Mouse (Mus musculus) granulocyte monocyte progenitor cell, adult 5-6 weeks (primary cell): Measurements from ENCODE around the gene Olfr103. TPM values are rescaled to one million over a fixed set of nuclear protein-coding genes. Genes with fewer than 3 reads are reported as not detected.

ENCODE experiments used
- ATAC-seq: replicated peaks from 2 replicates; pipeline ENCODE4 v1.8.0; 2016; ENCODE audit warnings: mild to moderate bottlenecking, moderate TSS enrichment, inconsistent platforms; ENCODE audit not compliant: poor library complexity, severe bottlenecking
- total RNA-seq, 2 experiments: library from RNA; stranded (forward) in 1 of 2; stranded (reverse) in 1 of 2; fragments of 200-712, 200-1000 nt in 1 of 2; fragments of >200 nt in 1 of 2; fragmentation: Nextera tagmentation in 1 of 2; gene quantifications; 2 replicates each; pipeline ENCODE4 v1.2.3; 2014 to 2017

Gene Olfr103
- total RNA-seq (2014; fragmentation: Nextera tagmentation) = not detected in 2 replicates
- not detected in 2 replicates for total RNA-seq (2017)

- no peak for ATAC-seq
These were observed at the start of gene Olfr103 for GRCm38 (mm10) chr17:37339598-37339997. Gene Olfr103, minus strand, starts transcription at chr17:37339698.

- ATAC-seq = no peak
These were observed 39.2 kb upstream of the Olfr103 start, which contains the start of gene Olfr105-ps for GRCm38 (mm10) chr17:37378733-37379132. Gene Olfr105-ps, plus strand, starts transcription at chr17:37379033.

DNA sequence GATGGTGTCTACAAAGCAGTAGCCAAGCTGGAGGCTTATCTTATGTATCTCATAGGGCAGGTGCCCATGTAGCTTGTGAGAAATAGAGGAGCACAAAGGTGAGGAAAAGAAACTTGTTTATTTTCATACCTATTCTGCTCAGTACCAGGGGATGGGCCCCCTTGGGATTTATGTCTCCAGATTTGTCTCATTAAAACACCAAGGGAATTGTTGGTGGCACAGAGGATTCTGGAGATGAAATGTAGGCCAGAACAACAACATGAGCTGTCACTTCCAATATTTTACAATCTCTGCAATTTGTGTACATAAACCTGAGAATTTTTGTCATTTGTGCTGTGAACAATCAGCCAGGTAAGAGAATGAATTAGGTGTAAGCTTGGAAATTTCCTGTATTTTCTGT lies 19.8 kb upstream of the Olfr103 start, which contains the start of gene Olfr104-ps:
Gene Olfr104-ps, plus strand, starts transcription at position 301 of the 400 bp plus-strand sequence.
- ATAC-seq = no peak

DNA sequence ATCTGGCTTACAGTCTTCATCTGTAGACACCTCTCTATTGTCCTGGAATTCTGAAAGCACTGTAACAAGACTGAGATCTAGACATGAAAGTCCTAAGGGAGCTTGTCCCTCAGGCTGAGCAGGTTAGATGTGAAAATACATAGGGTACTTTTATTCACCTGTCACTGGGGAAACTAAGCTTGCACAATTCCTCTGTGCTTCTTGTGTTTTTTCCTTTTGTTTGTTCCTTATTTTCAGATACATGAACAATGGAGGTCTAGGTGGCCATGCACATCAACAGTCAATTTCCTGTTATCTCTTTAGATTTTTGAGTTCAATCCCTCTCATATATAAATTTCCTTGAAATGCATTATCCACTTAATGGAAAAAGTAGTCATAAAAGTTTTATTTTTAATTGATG lies 22.5 kb downstream of the Olfr103 start, which contains the start of gene Olfr102:
Gene Olfr102, minus strand, starts transcription at position 101 of the 400 bp plus-strand sequence.
- no peak for ATAC-seq

GRCm38 (mm10) chr17:37310146-37310699 lies 29.3 kb downstream of the Olfr103 start:
- no peak for ATAC-seq

GRCm38 (mm10) chr17:37308483-37308882 lies 31.0 kb downstream of the Olfr103 start:
- ATAC-seq = no peak

- ATAC-seq = no peak
These were observed 35.3 kb downstream of the Olfr103 start, which contains the start of gene Olfr101 for GRCm38 (mm10) chr17:37304213-37304612. Gene Olfr101, minus strand, starts transcription at chr17:37304313.

Other genes with a start within 250 kb of the Olfr103 start
- not detected in 2 replicates for gene Olfr91, start 241.4 kb downstream of the Olfr103 start, total RNA-seq (2014; fragmentation: Nextera tagmentation)
- gene Olfr91, start 241.4 kb downstream of the Olfr103 start, total RNA-seq (2017) = not detected in 2 replicates
- gene Olfr92, start 219.6 kb downstream of the Olfr103 start, total RNA-seq (2014; fragmentation: Nextera tagmentation) = not detected in 2 replicates
- gene Olfr92, start 219.6 kb downstream of the Olfr103 start, total RNA-seq (2017) = not detected in 2 replicates
- not detected in 2 replicates for gene Olfr93, start 178.2 kb downstream of the Olfr103 start, total RNA-seq (2014; fragmentation: Nextera tagmentation)
- not detected in 2 replicates for gene Olfr93, start 178.2 kb downstream of the Olfr103 start, total RNA-seq (2017)
- not detected in 2 replicates for gene Ubd, start 145.8 kb downstream of the Olfr103 start, total RNA-seq (2014; fragmentation: Nextera tagmentation)
- gene Ubd, start 145.8 kb downstream of the Olfr103 start, total RNA-seq (2017) = not detected in 2 replicates
- not detected in 2 replicates for gene Olfr94, start 138.7 kb downstream of the Olfr103 start, total RNA-seq (2014; fragmentation: Nextera tagmentation)
- gene Olfr94, start 138.7 kb downstream of the Olfr103 start, total RNA-seq (2017) = not detected in 2 replicates
- gene Olfr95, start 126.6 kb downstream of the Olfr103 start, total RNA-seq (2014; fragmentation: Nextera tagmentation) = not detected in 2 replicates
- not detected in 2 replicates for gene Olfr95, start 126.6 kb downstream of the Olfr103 start, total RNA-seq (2017)
- not detected in 2 replicates for gene Olfr96, start 119.6 kb downstream of the Olfr103 start, total RNA-seq (2014; fragmentation: Nextera tagmentation)
- not detected in 2 replicates for gene Olfr96, start 119.6 kb downstream of the Olfr103 start, total RNA-seq (2017)
- not detected in 2 replicates for gene Olfr97, start 102.4 kb downstream of the Olfr103 start, total RNA-seq (2014; fragmentation: Nextera tagmentation)
- not detected in 2 replicates for gene Olfr97, start 102.4 kb downstream of the Olfr103 start, total RNA-seq (2017)
- not detected in 2 replicates for gene Olfr98, start 75.9 kb downstream of the Olfr103 start, total RNA-seq (2014; fragmentation: Nextera tagmentation)
- gene Olfr98, start 75.9 kb downstream of the Olfr103 start, total RNA-seq (2017) = not detected in 2 replicates
- gene H2-M3, start 69.5 kb downstream of the Olfr103 start, total RNA-seq (2014; fragmentation: Nextera tagmentation) = 7.3 and 9.4 TPM in 2 replicates
- gene H2-M3, start 69.5 kb downstream of the Olfr103 start, total RNA-seq (2017) = 16.9 and 23.6 TPM in 2 replicates
- gene Olfr99, start 56.2 kb downstream of the Olfr103 start, total RNA-seq (2014; fragmentation: Nextera tagmentation) = not detected in 2 replicates
- not detected in 2 replicates for gene Olfr99, start 56.2 kb downstream of the Olfr103 start, total RNA-seq (2017)
- not detected in 2 replicates for gene Olfr101, start 35.4 kb downstream of the Olfr103 start, total RNA-seq (2014; fragmentation: Nextera tagmentation)
- not detected in 2 replicates for gene Olfr101, start 35.4 kb downstream of the Olfr103 start, total RNA-seq (2017)
- not detected in 2 replicates for gene Olfr102, start 22.6 kb downstream of the Olfr103 start, total RNA-seq (2014; fragmentation: Nextera tagmentation)
- gene Olfr102, start 22.6 kb downstream of the Olfr103 start, total RNA-seq (2017) = not detected in 2 replicates
- not detected in 2 replicates for gene Olfr104-ps, start 19.9 kb upstream of the Olfr103 start, total RNA-seq (2014; fragmentation: Nextera tagmentation)
- not detected in 2 replicates for gene Olfr104-ps, start 19.9 kb upstream of the Olfr103 start, total RNA-seq (2017)
- not detected in 2 replicates for gene Olfr105-ps, start 39.3 kb upstream of the Olfr103 start, total RNA-seq (2014; fragmentation: Nextera tagmentation)
- gene Olfr105-ps, start 39.3 kb upstream of the Olfr103 start, total RNA-seq (2017) = not detected in 2 replicates
- gene Olfr106-ps, start 50.7 kb upstream of the Olfr103 start, total RNA-seq (2014; fragmentation: Nextera tagmentation) = not detected in 2 replicates
- gene Olfr106-ps, start 50.7 kb upstream of the Olfr103 start, total RNA-seq (2017) = not detected in 2 replicates
- gene Olfr107, start 59.5 kb upstream of the Olfr103 start, total RNA-seq (2014; fragmentation: Nextera tagmentation) = not detected in 2 replicates
- gene Olfr107, start 59.5 kb upstream of the Olfr103 start, total RNA-seq (2017) = not detected in 2 replicates
- not detected in 2 replicates for gene Olfr108, start 105.8 kb upstream of the Olfr103 start, total RNA-seq (2014; fragmentation: Nextera tagmentation)
- gene Olfr108, start 105.8 kb upstream of the Olfr103 start, total RNA-seq (2017) = not detected in 2 replicates
- gene Olfr109, start 119.2 kb upstream of the Olfr103 start, total RNA-seq (2014; fragmentation: Nextera tagmentation) = not detected in 2 replicates
- gene Olfr109, start 119.2 kb upstream of the Olfr103 start, total RNA-seq (2017) = not detected in 2 replicates
- not detected in 2 replicates for gene H2-M2, start 143.9 kb upstream of the Olfr103 start, total RNA-seq (2014; fragmentation: Nextera tagmentation)
- not detected in 2 replicates for gene H2-M2, start 143.9 kb upstream of the Olfr103 start, total RNA-seq (2017)
- gene Olfr110, start 152.8 kb upstream of the Olfr103 start, total RNA-seq (2014; fragmentation: Nextera tagmentation) = not detected in 2 replicates
- not detected in 2 replicates for gene Olfr110, start 152.8 kb upstream of the Olfr103 start, total RNA-seq (2017)
- gene Olfr111, start 168.3 kb upstream of the Olfr103 start, total RNA-seq (2014; fragmentation: Nextera tagmentation) = not detected in 2 replicates
- gene Olfr111, start 168.3 kb upstream of the Olfr103 start, total RNA-seq (2017) = not detected in 2 replicates
- not detected in 2 replicates for gene Olfr112, start 229.8 kb upstream of the Olfr103 start, total RNA-seq (2014; fragmentation: Nextera tagmentation)
- gene Olfr112, start 229.8 kb upstream of the Olfr103 start, total RNA-seq (2017) = not detected in 2 replicates
- gene Olfr113, start 238.0 kb upstream of the Olfr103 start, total RNA-seq (2014; fragmentation: Nextera tagmentation) = not detected in 2 replicates
- not detected in 2 replicates for gene Olfr113, start 238.0 kb upstream of the Olfr103 start, total RNA-seq (2017)